Mouse (Mus musculus): ENCODE measurements around the gene Zmynd15. TPM values are rescaled to one million over a fixed set of nuclear protein-coding genes. Genes with fewer than 3 reads are reported as not detected.

Zmynd15 gene
- polyA plus RNA-seq, 1 experiment, result 1.3 TPM

- peak within 1 kb of the TSS; percentile 81 for H3K4me3 ChIP-seq (ENCODE audit: low read depth, low read length)
- H3K9me3 ChIP-seq (replicated peaks; ENCODE audit: control insufficient read depth, insufficient read depth, low read length, poor library complexity, severe bottlenecking), result no peaks in the 10 kb centered on the region
- H3K36me3 ChIP-seq (ENCODE audit: control insufficient read depth, insufficient read depth, low read length, poor library complexity, severe bottlenecking), result peaks cover 10% of the 10 kb centered on the region
- no peaks in the 10 kb centered on the region for H3K4me1 ChIP-seq (ENCODE audit: control insufficient read depth, insufficient read depth, low read length)
- peak within 1 kb of the TSS; percentile 42 for H3K9ac ChIP-seq (ENCODE audit: low read depth, poor library complexity, severe bottlenecking)
- H3K27me3 ChIP-seq (ENCODE audit: control insufficient read depth, insufficient read depth, low read length, poor library complexity, severe bottlenecking), result no peaks in the 10 kb centered on the region
- TF ChIP-seq POLR2A (IDR thresholded peaks at IDR 0.05; ENCODE audit: insufficient read depth, low read length) (no peak), CTCF (IDR thresholded peaks at IDR 0.05; ENCODE audit: low read depth, low read length) (peak; percentile 83), EP300 (IDR thresholded peaks at IDR 0.05; ENCODE audit: insufficient read depth, low read depth, low read length) (peak; percentile 74; the same call in 1 of the 2 replicates)
- H3K27ac ChIP-seq (ENCODE audit: insufficient read depth, low read length), result peak within 1 kb of the TSS; percentile 39
These were observed 7.3 kb upstream of the Zmynd15 start, which contains the start of gene Med11 for GRCm38 (mm10) chr11:70451797-70452498. Gene Med11 (plus strand): TSS chr11:70451919.

GRCm38 (mm10) chr11:70453261-70454044 is 5.8 kb upstream of the Zmynd15 start:
- H3K9ac ChIP-seq (ENCODE audit: low read depth, poor library complexity, severe bottlenecking), result no peak overlapping the region
- H3K36me3 ChIP-seq (ENCODE audit: control insufficient read depth, insufficient read depth, low read length, poor library complexity, severe bottlenecking), result peaks cover 10% of the 10 kb centered on the region
- no peak for TF ChIP-seq POLR2A (IDR thresholded peaks at IDR 0.05; ENCODE audit: insufficient read depth, low read length)

DNA sequence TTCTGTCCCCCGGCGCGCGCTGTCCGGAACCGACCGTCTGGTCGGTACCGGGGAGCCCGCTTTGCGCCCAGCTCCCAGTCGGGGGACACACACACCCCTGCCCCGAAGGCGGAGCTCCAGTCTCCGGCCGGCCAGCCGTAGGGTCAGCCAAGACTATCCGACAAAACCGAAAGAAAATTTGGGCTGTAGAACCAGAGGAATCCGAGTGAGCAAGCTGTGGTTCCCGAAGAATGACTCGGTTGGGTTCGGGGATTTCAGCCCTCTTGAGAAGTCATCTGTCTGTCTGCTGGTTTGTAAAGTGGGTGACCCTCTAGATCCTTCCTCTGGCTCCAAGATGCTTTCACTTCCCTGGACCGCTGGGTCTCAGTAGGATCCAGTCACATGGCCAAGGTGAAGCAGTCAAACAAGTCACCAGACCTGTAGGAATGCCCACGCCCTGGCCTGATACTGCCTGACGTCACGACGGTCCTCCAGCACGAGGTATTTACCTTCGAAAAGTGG is 418 bp downstream of the Zmynd15 start, which contains the start of gene Cxcl16:
Gene Cxcl16, minus strand, starts transcription at position 384 of the 501 bp plus-strand sequence.
- Histone ChIP-seq H3K9ac (ENCODE audit: low read depth, poor library complexity, severe bottlenecking) (peak within 1 kb of the TSS; percentile 62), H3K4me3 (ENCODE audit: low read depth, low read length) (peak within 1 kb of the TSS; percentile 66), H3K27me3 (ENCODE audit: control insufficient read depth, insufficient read depth, low read length, poor library complexity, severe bottlenecking) (no peaks in the 10 kb centered on the region), H3K9me3 (replicated peaks; ENCODE audit: control insufficient read depth, insufficient read depth, low read length, poor library complexity, severe bottlenecking) (no peaks in the 10 kb centered on the region), H3K36me3 (ENCODE audit: control insufficient read depth, insufficient read depth, low read length, poor library complexity, severe bottlenecking) (no peaks in the 10 kb centered on the region), H3K4me1 (ENCODE audit: control insufficient read depth, insufficient read depth, low read length) (peaks cover 6% of the 10 kb centered on the region), H3K27ac (ENCODE audit: insufficient read depth, low read length) (no peak within 1 kb of the TSS)
- peak; percentile 65; the same call in 1 of the 2 replicates for TF ChIP-seq EP300 (IDR thresholded peaks at IDR 0.05; ENCODE audit: insufficient read depth, low read depth, low read length)
- TF ChIP-seq POLR2A (IDR thresholded peaks at IDR 0.05; ENCODE audit: insufficient read depth, low read length), result no peak
- TF ChIP-seq CTCF (IDR thresholded peaks at IDR 0.05; ENCODE audit: low read depth, low read length), result no peak

More at GRCm38 (mm10) chr11:70453261-70454044, 5.8 kb upstream of the Zmynd15 start:
- Histone ChIP-seq H3K27ac (ENCODE audit: insufficient read depth, low read length) (no peak overlapping the region), H3K4me3 (ENCODE audit: low read depth, low read length) (no peak overlapping the region), H3K9me3 (replicated peaks; ENCODE audit: control insufficient read depth, insufficient read depth, low read length, poor library complexity, severe bottlenecking) (no peaks in the 10 kb centered on the region), H3K27me3 (ENCODE audit: control insufficient read depth, insufficient read depth, low read length, poor library complexity, severe bottlenecking) (no peaks in the 10 kb centered on the region), H3K4me1 (ENCODE audit: control insufficient read depth, insufficient read depth, low read length) (no peaks in the 10 kb centered on the region)

DNA sequence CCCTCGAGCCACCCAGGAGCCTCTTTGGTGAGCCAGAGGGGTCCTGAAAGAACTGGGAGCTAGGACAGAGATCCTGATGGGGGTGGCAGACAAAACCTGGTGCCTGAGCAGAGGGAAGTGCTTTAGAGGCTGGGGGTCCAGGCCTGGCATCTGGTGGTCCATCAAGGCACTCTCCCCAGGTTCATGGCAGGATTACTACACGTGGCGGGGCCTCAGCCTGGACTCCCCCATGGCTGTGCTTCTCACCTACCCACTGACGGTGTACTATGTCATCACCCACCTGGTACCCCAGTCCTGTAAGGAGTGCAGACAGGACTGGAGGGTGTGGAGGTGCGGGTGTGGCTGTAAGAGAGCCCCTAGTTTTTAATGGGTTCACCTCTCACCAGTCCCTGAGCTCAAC is 4.7 kb downstream of the Zmynd15 start:
- Histone ChIP-seq H3K9me3 (replicated peaks; ENCODE audit: control insufficient read depth, insufficient read depth, low read length, poor library complexity, severe bottlenecking) (no peaks in the 10 kb centered on the region), H3K9ac (ENCODE audit: low read depth, poor library complexity, severe bottlenecking) (no peak overlapping the region)

DNA sequence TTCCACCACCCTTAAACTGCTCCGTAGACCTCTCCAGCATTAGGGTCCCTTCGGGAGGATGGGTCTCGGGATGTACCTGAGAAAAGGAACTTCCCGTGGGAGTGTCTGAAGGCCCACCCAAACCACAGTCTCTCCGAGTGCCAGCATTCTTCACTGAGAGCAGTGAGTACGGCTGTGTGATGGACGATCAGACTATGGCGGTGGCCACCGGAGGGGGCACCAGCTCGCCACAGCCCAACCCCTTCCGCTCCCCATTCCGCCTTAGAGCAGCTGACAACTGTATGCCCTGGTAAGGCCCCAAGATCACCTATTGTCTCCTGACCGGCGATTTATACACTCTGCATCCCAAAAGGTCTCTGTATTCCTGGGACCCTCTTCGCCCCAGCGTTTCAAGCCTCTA is 6.0 kb downstream of the Zmynd15 start:
- TF ChIP-seq CTCF (IDR thresholded peaks at IDR 0.05; ENCODE audit: low read depth, low read length) (peak; percentile 14), EP300 (IDR thresholded peaks at IDR 0.05; ENCODE audit: insufficient read depth, low read depth, low read length) (no peak)
- no peaks in the 10 kb centered on the region for H3K9me3 ChIP-seq (replicated peaks; ENCODE audit: control insufficient read depth, insufficient read depth, low read length, poor library complexity, severe bottlenecking)
- peaks cover 5% of the 10 kb centered on the region for H3K4me1 ChIP-seq (ENCODE audit: control insufficient read depth, insufficient read depth, low read length)
- H3K4me3 ChIP-seq (ENCODE audit: low read depth, low read length), result peak overlapping the region; percentile 56
- H3K27me3 ChIP-seq (ENCODE audit: control insufficient read depth, insufficient read depth, low read length, poor library complexity, severe bottlenecking), result no peaks in the 10 kb centered on the region
- no peak overlapping the region for H3K27ac ChIP-seq (ENCODE audit: insufficient read depth, low read length)
- no peaks in the 10 kb centered on the region for H3K36me3 ChIP-seq (ENCODE audit: control insufficient read depth, insufficient read depth, low read length, poor library complexity, severe bottlenecking)
- peak overlapping the region; percentile 67 for H3K9ac ChIP-seq (ENCODE audit: low read depth, poor library complexity, severe bottlenecking)

More for the DNA sequence above, 4.7 kb downstream of the Zmynd15 start:
- no peaks in the 10 kb centered on the region for H3K27me3 ChIP-seq (ENCODE audit: control insufficient read depth, insufficient read depth, low read length, poor library complexity, severe bottlenecking)
- TF ChIP-seq POLR2A (IDR thresholded peaks at IDR 0.05; ENCODE audit: insufficient read depth, low read length), result no peak
- TF ChIP-seq EP300 (IDR thresholded peaks at IDR 0.05; ENCODE audit: insufficient read depth, low read depth, low read length), result no peak
- no peak for TF ChIP-seq CTCF (IDR thresholded peaks at IDR 0.05; ENCODE audit: low read depth, low read length)
- H3K36me3 ChIP-seq (ENCODE audit: control insufficient read depth, insufficient read depth, low read length, poor library complexity, severe bottlenecking), result no peaks in the 10 kb centered on the region
- H3K4me3 ChIP-seq (ENCODE audit: low read depth, low read length), result no peak overlapping the region
- H3K4me1 ChIP-seq (ENCODE audit: control insufficient read depth, insufficient read depth, low read length), result peaks cover 7% of the 10 kb centered on the region
- no peak overlapping the region for H3K27ac ChIP-seq (ENCODE audit: insufficient read depth, low read length)

Measured in ES-Bruce4 (cell line).